8 mouse cellular contexts compared by ENCODE assay signal in genomic region chr6:8957529-8957887, GRCm38 (mm10). TPM values are rescaled to one million over a fixed set of nuclear protein-coding genes. Genes with fewer than 3 reads are reported as not detected.
A peak's percentile ranks its signal among the peaks of the same experiment; 100 is the strongest.
DNase-seq lines count a peak whose midpoint lies in the region; ATAC-seq lines count a peak whose summit lies in the region.

No protein-coding gene starts in this region.

- no peaks in the 10 kb centered on the region for H3K36me3 ChIP-seq in embryonic facial prominence, embryonic 15.5 days
- no peaks in the 10 kb centered on the region for H3K36me3 ChIP-seq in midbrain, embryonic 13.5 days

- peaks cover 66% of the 10 kb centered on the region for H3K27me3 ChIP-seq in embryonic facial prominence, embryonic 15.5 days
- peaks cover 36% of the 10 kb centered on the region for H3K27me3 ChIP-seq in midbrain, embryonic 13.5 days

- WGBS in embryonic facial prominence, embryonic 15.5 days: 1% methylated on average over 15 of the region's 15 CpGs
- under 1% methylated on average over 15 of the region's 15 CpGs for whole genome bisulfite sequencing in midbrain, embryonic 13.5 days

- no peak overlapping the region for H3K9ac ChIP-seq in embryonic facial prominence, embryonic 15.5 days
- peak overlapping the region; percentile 53; the same call in 1 of the 2 replicates for H3K9ac ChIP-seq in midbrain, embryonic 13.5 days (replicated peaks)

- 0 out of 2 replicates have a peak, but pooled peaks have one; percentile 32 for ATAC-seq in frontal cortex, adult (ENCODE audit: low TSS enrichment)
- ATAC-seq in embryonic facial prominence, embryonic 15.5 days (ENCODE audit: insufficient number of reproducible peaks, low FRiP score, low TSS enrichment, low read depth): no peak
- peak; percentile 34; the same call in 1 of the 2 replicates for ATAC-seq in midbrain, embryonic 13.5 days

- H3K27ac ChIP-seq in embryonic facial prominence, embryonic 15.5 days (replicated peaks): no peak overlapping the region
- peak overlapping the region; percentile 20; the same call in 1 of the 2 replicates for H3K27ac ChIP-seq in midbrain, embryonic 13.5 days

- H3K4me1 ChIP-seq in embryonic facial prominence, embryonic 15.5 days: 0 out of 2 replicates have a peak, but pooled peaks cover 3% of the 10 kb centered on the region
- peaks cover 31% of the 10 kb centered on the region for H3K4me1 ChIP-seq in midbrain, embryonic 13.5 days (replicated peaks)

- 0 out of 2 replicates have a peak overlapping the region, but pooled peaks have one; percentile 24 for H3K4me2 ChIP-seq in embryonic facial prominence, embryonic 15.5 days (replicated peaks)
- peak overlapping the region; percentile 56 for H3K4me2 ChIP-seq in midbrain, embryonic 13.5 days (replicated peaks)

- H3K9me3 ChIP-seq in embryonic facial prominence, embryonic 15.5 days (replicated peaks): no peaks in the 10 kb centered on the region
- H3K9me3 ChIP-seq in midbrain, embryonic 13.5 days: no peaks in the 10 kb centered on the region

- no peak overlapping the region for H3K4me3 ChIP-seq in embryonic facial prominence, embryonic 15.5 days (replicated peaks)
- H3K4me3 ChIP-seq in midbrain, embryonic 13.5 days (replicated peaks): peak overlapping the region; percentile 33

- DNase-seq in frontal cortex, postnatal 14 days (ENCODE audit: low spot score in 2 of 2): no peak
- DNase-seq in ES-CJ7 (ENCODE audit: low read depth, low spot score): peak; percentile 74
- peak; percentile 33 for DNase-seq in kidney, adult 9 months
- DNase-seq in yolk sac, embryonic 10.5 days (ENCODE audit: low spot score): no peak
- no peak for DNase-seq in MN1 (ENCODE audit: low spot score)

RNA-seq across cellular contexts. Expression of gene Nxph1, which starts 9.3 kb away (rescaled TPM):
- polyA plus RNA-seq in embryonic facial prominence, embryonic 15.5 days (2015; fragmentation: Nextera tagmentation; extraction: Ambion mirVana): 2.2 and 3.6 TPM in 2 replicates
- polyA plus RNA-seq in midbrain, embryonic 13.5 days (2015; fragmentation: Nextera tagmentation; extraction: Ambion mirVana): 43.9 and 54.7 TPM in 2 replicates

Comparison
In these comparisons a context has a peak if more than half of its experiments do, and no peak if none do; other contexts are left out.
1. DNase-seq: peak in ES-CJ7 (single experiment) and kidney, adult 9 months (single experiment); none in frontal cortex, postnatal 14 days (0 of 2), yolk sac, embryonic 10.5 days (single experiment) and MN1 (single experiment).